Mouse (Mus musculus): ENCODE data around the gene Pdp2.
A peak's percentile ranks its signal among the peaks of the same experiment; 100 is the strongest.

Pdp2 gene

DNA sequence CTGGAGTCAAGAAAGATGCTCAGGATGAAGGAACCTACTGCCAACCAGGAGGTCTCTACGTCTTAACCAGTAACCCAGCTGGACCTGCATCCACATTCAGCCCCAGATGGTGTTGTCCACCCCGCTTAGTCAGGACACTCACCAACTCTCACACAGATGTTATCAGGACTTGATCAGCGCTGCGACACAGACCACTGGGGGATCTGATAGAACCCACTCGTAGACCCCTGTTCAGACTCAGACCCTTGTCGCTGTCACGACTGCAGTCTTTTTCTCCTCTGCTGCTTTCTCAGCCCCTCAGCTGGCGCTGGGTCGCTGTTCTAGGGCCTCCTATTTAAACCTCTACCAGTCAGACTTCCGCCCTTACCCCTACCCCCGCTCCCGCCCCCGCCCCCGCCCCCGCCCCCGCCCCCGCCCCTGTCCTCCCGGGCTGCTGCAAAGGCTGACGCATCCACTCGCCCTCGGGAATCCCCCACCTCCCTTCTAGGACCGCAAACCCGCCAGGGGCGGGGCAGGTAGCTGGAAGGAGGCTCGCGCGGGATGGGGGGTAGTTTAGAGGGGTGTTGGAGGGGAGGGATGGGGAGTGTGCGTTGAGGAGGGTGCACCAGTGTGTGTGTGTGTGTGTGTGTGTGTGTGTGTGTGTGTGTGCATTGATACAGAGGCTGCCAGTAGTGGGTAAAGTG, 39.9 kb downstream of the Pdp2 start, which contains the start of gene Rrad:
TSS of gene Rrad (minus strand) at position 347 of the 683 bp plus-strand sequence.
- Histone ChIP-seq H3K4me3 (replicated peaks; ENCODE audit: low read length) (peak within 1 kb of the TSS; percentile 73), H3K27me3 (ENCODE audit: insufficient read depth, low read length) (peaks cover 49% of the 10 kb centered on the region), H3K4me1 (replicated peaks; ENCODE audit: low read depth, low read length) (peaks cover 28% of the 10 kb centered on the region), H3K36me3 (ENCODE audit: insufficient read depth, low read length) (peaks cover 10% of the 10 kb centered on the region), H3K9me3 (ENCODE audit: low read length) (no peaks in the 10 kb centered on the region)
- TF ChIP-seq NANOG (IDR thresholded peaks at IDR 0.05; ENCODE audit: borderline replicate concordance, low read length) = no peak
- no peak for TF ChIP-seq CTCF (conservative IDR thresholded peaks at IDR 0.05; ENCODE audit: low read length)
- TF ChIP-seq POU5F1 (IDR thresholded peaks at IDR 0.05; ENCODE audit: borderline replicate concordance, low read length) = no peak

DNA sequence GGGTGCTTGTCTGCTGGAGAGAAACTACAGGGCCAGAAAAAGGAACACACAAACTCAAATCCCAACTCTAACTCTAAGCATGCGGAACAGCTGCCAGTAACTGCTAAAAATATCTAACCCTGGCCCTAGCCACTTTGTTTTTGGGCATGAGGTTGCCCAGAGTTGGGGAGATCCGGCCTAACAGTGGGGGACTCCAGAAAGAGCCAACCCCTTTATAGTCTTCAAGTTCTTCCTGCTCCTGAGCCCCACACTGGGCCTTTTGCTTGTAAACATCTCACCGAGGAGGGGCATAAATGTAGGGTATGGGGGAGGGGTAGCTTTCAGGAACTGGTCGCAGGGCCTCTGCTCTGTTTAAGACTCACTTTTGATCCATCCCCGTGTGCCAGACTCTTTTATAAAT, 40.7 kb downstream of the Pdp2 start:
- Histone ChIP-seq H3K4me3 (replicated peaks; ENCODE audit: low read length) (no peak overlapping the region), H3K4me1 (replicated peaks; ENCODE audit: low read depth, low read length) (peaks cover 28% of the 10 kb centered on the region), H3K9me3 (ENCODE audit: low read length) (no peaks in the 10 kb centered on the region), H3K36me3 (ENCODE audit: insufficient read depth, low read length) (peaks cover 10% of the 10 kb centered on the region), H3K27me3 (ENCODE audit: insufficient read depth, low read length) (peaks cover 49% of the 10 kb centered on the region)
- no peak for TF ChIP-seq CTCF (conservative IDR thresholded peaks at IDR 0.05; ENCODE audit: low read length)
- TF ChIP-seq NANOG (IDR thresholded peaks at IDR 0.05; ENCODE audit: borderline replicate concordance, low read length) = no peak
- no peak for TF ChIP-seq POU5F1 (IDR thresholded peaks at IDR 0.05; ENCODE audit: borderline replicate concordance, low read length)

DNA sequence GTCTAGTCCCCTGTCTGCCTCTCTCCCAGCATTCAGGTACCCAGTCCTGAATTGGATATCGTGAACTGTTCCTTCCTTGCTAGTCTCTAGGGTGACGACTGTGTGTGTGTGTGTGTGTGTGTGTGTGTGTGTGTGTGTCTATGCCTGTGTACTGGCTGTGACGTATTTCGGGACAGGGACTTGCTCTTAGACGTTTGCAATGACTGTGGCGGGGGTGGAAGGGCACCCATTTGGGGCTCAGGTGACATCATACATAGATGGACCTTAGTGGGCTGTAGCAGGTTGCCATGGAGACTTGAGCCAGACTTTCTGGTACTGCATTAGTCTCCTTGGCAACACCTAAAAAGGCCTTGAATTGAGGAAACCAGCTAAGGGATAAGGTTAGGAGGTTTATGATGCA, 41.2 kb downstream of the Pdp2 start:
- TF ChIP-seq POU5F1 (IDR thresholded peaks at IDR 0.05; ENCODE audit: borderline replicate concordance, low read length) = no peak
- TF ChIP-seq CTCF (conservative IDR thresholded peaks at IDR 0.05; ENCODE audit: low read length) = no peak
- TF ChIP-seq NANOG (IDR thresholded peaks at IDR 0.05; ENCODE audit: borderline replicate concordance, low read length) = no peak
- peaks cover 28% of the 10 kb centered on the region for H3K4me1 ChIP-seq (replicated peaks; ENCODE audit: low read depth, low read length)
- peaks cover 14% of the 10 kb centered on the region for H3K36me3 ChIP-seq (ENCODE audit: insufficient read depth, low read length)
- H3K27me3 ChIP-seq (ENCODE audit: insufficient read depth, low read length) = peaks cover 49% of the 10 kb centered on the region
- no peaks in the 10 kb centered on the region for H3K9me3 ChIP-seq (ENCODE audit: low read length)
- no peak overlapping the region for H3K4me3 ChIP-seq (replicated peaks; ENCODE audit: low read length)

DNA sequence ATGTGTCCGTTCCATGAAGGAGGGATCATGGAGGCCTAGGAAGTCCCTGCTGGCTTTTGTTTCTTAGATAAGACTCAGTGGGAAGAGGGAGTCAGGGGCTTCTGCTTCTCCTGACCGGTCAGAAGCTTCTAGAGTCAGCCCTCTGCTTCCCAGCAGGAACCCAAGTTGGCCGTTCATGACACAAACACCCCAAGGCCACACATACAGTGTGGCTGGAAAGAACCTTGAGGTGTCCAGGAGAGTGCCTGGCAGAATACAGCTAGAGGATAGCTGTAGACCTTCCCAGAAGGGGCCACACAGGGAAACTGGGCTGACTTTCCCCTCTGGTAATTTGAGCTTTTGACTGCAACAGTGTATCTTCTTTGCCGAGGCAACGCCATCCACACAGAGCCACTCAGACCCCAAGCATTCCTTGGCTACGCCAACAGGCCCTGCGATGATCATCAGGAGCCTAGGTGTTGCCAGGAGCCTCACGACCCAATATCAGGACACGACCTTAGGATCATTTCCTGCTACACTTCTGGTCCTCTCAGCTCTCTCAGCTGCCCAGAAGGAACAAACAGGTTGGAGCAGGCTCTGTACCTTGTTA, 42.0 kb downstream of the Pdp2 start:
- H3K4me3 ChIP-seq (replicated peaks; ENCODE audit: low read length) = no peak overlapping the region
- no peaks in the 10 kb centered on the region for H3K9me3 ChIP-seq (ENCODE audit: low read length)
- H3K36me3 ChIP-seq (ENCODE audit: insufficient read depth, low read length) = peaks cover 20% of the 10 kb centered on the region
- peaks cover 26% of the 10 kb centered on the region for H3K4me1 ChIP-seq (replicated peaks; ENCODE audit: low read depth, low read length)
- TF ChIP-seq POU5F1 (IDR thresholded peaks at IDR 0.05; ENCODE audit: borderline replicate concordance, low read length) (no peak), CTCF (conservative IDR thresholded peaks at IDR 0.05; ENCODE audit: low read length) (no peak), NANOG (IDR thresholded peaks at IDR 0.05; ENCODE audit: borderline replicate concordance, low read length) (no peak)
- peaks cover 46% of the 10 kb centered on the region for H3K27me3 ChIP-seq (ENCODE audit: insufficient read depth, low read length)

DNA sequence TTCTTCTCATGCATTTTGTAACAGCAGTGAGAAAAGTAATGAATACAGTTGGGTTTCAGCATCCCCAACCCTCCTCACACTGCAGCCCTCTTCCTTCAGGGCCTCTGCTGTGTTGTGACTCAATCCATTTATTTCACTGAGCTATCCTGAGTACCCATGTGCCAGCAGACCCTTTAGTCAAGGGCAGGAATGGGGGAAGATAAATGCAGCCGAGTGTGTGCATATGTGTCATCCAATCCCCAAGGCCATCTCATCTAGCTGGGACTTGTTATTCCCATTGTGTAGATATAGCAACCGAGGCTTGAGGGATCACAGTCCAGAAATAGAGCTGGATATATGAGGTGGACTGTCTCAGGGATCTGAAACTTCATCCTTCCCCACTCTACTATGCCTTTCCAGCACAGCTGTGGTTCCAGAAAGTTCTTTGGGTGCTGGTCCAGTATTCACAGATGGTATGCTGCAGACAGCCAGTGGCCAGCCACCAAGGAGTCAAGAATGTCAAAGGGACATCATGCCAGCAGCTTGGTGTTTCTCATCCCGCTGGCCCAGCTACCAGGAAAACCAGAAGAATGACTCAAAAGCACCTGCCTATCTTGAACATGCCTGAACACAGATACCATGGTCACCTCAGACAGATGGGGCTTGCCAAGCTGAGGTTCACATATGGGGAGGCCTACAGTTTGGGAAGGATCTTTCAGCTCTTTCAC, 43.9 kb downstream of the Pdp2 start:
- Histone ChIP-seq H3K4me3 (replicated peaks; ENCODE audit: low read length) (no peak overlapping the region), H3K9me3 (ENCODE audit: low read length) (no peaks in the 10 kb centered on the region), H3K36me3 (ENCODE audit: insufficient read depth, low read length) (peaks cover 34% of the 10 kb centered on the region), H3K4me1 (replicated peaks; ENCODE audit: low read depth, low read length) (peaks cover 22% of the 10 kb centered on the region), H3K27me3 (ENCODE audit: insufficient read depth, low read length) (peaks cover 27% of the 10 kb centered on the region)
- TF ChIP-seq POU5F1 (IDR thresholded peaks at IDR 0.05; ENCODE audit: borderline replicate concordance, low read length) (no peak), NANOG (IDR thresholded peaks at IDR 0.05; ENCODE audit: borderline replicate concordance, low read length) (no peak), CTCF (conservative IDR thresholded peaks at IDR 0.05; ENCODE audit: low read length) (no peak)

DNA sequence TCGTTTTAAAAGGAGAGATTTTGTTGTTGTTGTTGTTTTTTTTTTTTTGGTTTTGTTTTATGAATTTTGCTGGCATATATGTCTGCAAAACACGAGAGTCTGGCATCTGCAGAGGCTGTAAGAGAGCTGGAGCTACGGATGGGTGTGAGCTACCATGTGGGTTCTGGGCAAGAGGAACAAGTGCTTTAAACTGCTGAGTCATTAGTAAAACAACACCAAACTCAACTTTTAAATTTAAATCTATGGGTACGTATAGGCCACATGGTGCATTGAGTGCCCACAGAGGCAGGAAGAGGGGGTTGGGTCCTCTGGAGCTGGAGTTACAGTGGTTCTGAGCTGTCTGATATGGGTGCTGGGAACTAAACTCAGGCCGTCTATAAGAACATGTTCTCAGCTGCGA, 46.8 kb downstream of the Pdp2 start:
- Histone ChIP-seq H3K9me3 (ENCODE audit: low read length) (no peaks in the 10 kb centered on the region), H3K4me1 (replicated peaks; ENCODE audit: low read depth, low read length) (peaks cover 22% of the 10 kb centered on the region), H3K36me3 (ENCODE audit: insufficient read depth, low read length) (peaks cover 34% of the 10 kb centered on the region), H3K27me3 (ENCODE audit: insufficient read depth, low read length) (peaks cover 11% of the 10 kb centered on the region), H3K4me3 (replicated peaks; ENCODE audit: low read length) (no peak overlapping the region)
- TF ChIP-seq NANOG (IDR thresholded peaks at IDR 0.05; ENCODE audit: borderline replicate concordance, low read length) (no peak), POU5F1 (IDR thresholded peaks at IDR 0.05; ENCODE audit: borderline replicate concordance, low read length) (no peak), CTCF (conservative IDR thresholded peaks at IDR 0.05; ENCODE audit: low read length) (no peak)

DNA sequence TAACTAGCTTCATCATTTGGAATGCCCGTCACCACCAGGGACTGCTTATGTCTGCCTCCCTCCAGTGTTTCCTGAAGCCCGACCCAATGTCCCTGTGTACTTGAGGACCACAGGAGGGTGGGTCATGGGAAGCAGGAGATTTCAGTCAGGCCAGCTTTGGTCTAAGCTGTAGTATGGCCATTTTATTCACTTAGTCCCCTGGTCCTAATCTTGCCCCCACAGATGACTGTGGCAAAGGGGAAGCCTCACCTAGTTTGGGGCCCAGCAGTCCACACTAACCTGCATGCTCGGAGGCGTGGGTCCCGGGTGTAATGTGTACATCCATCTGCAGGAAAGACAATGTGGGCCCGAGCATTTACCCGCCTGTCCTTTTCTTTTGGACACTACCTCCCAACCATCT, 49.0 kb downstream of the Pdp2 start:
- TF ChIP-seq CTCF (conservative IDR thresholded peaks at IDR 0.05; ENCODE audit: low read length) (no peak), NANOG (IDR thresholded peaks at IDR 0.05; ENCODE audit: borderline replicate concordance, low read length) (no peak), POU5F1 (IDR thresholded peaks at IDR 0.05; ENCODE audit: borderline replicate concordance, low read length) (no peak)
- peaks cover 31% of the 10 kb centered on the region for H3K36me3 ChIP-seq (ENCODE audit: insufficient read depth, low read length)
- no peaks in the 10 kb centered on the region for H3K9me3 ChIP-seq (ENCODE audit: low read length)
- peak overlapping the region; percentile 94 for H3K4me3 ChIP-seq (replicated peaks; ENCODE audit: low read length)
- peaks cover 6% of the 10 kb centered on the region; the same call in 1 of the 2 replicates for H3K27me3 ChIP-seq (ENCODE audit: insufficient read depth, low read length)
- peaks cover 22% of the 10 kb centered on the region for H3K4me1 ChIP-seq (replicated peaks; ENCODE audit: low read depth, low read length)

DNA sequence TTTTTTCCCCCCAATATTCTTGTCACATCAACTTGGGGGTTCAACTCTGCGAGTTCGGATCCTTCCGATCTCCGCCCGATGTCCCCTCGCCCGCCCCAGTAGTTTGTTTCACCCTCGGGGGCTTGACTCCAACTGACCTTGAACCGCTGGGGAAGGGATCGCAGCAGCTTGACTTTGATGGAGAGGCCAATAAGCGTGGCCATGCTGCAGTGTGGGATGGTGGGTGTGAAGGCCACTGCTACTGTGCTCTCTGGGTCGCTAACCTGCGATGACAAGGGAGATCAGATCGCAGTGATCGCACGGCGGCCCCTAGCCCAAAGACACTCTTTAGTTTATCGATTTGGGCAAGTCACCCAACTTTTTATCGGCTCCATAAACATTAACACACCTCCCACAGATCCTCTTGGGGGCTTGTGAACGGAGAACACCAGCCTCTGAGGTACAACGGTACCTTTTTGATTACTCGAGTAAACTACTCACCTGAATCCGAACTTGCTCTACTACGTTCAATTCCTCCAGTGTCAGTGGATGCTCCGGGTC, 49.6 kb downstream of the Pdp2 start:
- Histone ChIP-seq H3K9me3 (ENCODE audit: low read length) (no peaks in the 10 kb centered on the region), H3K27me3 (ENCODE audit: insufficient read depth, low read length) (peaks cover 6% of the 10 kb centered on the region; the same call in 1 of the 2 replicates), H3K4me3 (replicated peaks; ENCODE audit: low read length) (peak overlapping the region; percentile 94), H3K36me3 (ENCODE audit: insufficient read depth, low read length) (peaks cover 25% of the 10 kb centered on the region), H3K4me1 (replicated peaks; ENCODE audit: low read depth, low read length) (peaks cover 22% of the 10 kb centered on the region)
- no peak for TF ChIP-seq NANOG (IDR thresholded peaks at IDR 0.05; ENCODE audit: borderline replicate concordance, low read length)
- TF ChIP-seq POU5F1 (IDR thresholded peaks at IDR 0.05; ENCODE audit: borderline replicate concordance, low read length) = no peak
- no peak for TF ChIP-seq CTCF (conservative IDR thresholded peaks at IDR 0.05; ENCODE audit: low read length)

Data from E14TG2a.4 (cell line).